Mouse (Mus musculus): ENCODE measurements around the gene Txn1.
A peak's percentile ranks its signal among the peaks of the same experiment; 100 is the strongest.

Txn1 gene

GRCm38 (mm10) chr4:57940631-57941030 is 15.6 kb downstream of the Txn1 start:
- no peak for DNase-seq

- DNase-seq: no peak
Observed at GRCm38 (mm10) chr4:57937292-57937691, 18.9 kb downstream of the Txn1 start.

- DNase-seq: no peak
Observed at GRCm38 (mm10) chr4:57934181-57934580, 22.0 kb downstream of the Txn1 start.

- no peak for DNase-seq
Observed at GRCm38 (mm10) chr4:57930559-57931170, 25.5 kb downstream of the Txn1 start.

- no peak for DNase-seq
Observed at GRCm38 (mm10) chr4:57927464-57928205, 28.6 kb downstream of the Txn1 start.

- no peak for DNase-seq
Observed at GRCm38 (mm10) chr4:57924556-57925071, 31.6 kb downstream of the Txn1 start.

GRCm38 (mm10) chr4:57922171-57922570 is 34.0 kb downstream of the Txn1 start:
- no peak for DNase-seq

GRCm38 (mm10) chr4:57920522-57920921 is 35.7 kb downstream of the Txn1 start:
- no peak for DNase-seq

- DNase-seq: no peak
Observed at GRCm38 (mm10) chr4:57919494-57920423, 36.5 kb downstream of the Txn1 start.

GRCm38 (mm10) chr4:57916711-57917110 is 39.5 kb downstream of the Txn1 start:
- DNase-seq: no peak

GRCm38 (mm10) chr4:57916201-57916661 is 40.0 kb downstream of the Txn1 start, which contains the start of gene D630039A03Rik:
TSS of gene D630039A03Rik (minus strand) at chr4:57916297.
- DNase-seq: no peak

GRCm38 (mm10) chr4:57915216-57915965 is 40.8 kb downstream of the Txn1 start:
- no peak for DNase-seq

- DNase-seq: no peak
Observed at GRCm38 (mm10) chr4:57914193-57915190, 41.7 kb downstream of the Txn1 start.

GRCm38 (mm10) chr4:57913021-57913420 is 43.2 kb downstream of the Txn1 start:
- DNase-seq: no peak

GRCm38 (mm10) chr4:57908860-57909259 is 47.4 kb downstream of the Txn1 start:
- DNase-seq: no peak

- no peak for DNase-seq
Observed at GRCm38 (mm10) chr4:57906708-57907107, 49.5 kb downstream of the Txn1 start.

GRCm38 (mm10) chr4:57904638-57905037 is 51.6 kb downstream of the Txn1 start:
- no peak for DNase-seq

GRCm38 (mm10) chr4:57904211-57904610 is 52.0 kb downstream of the Txn1 start:
- peak; percentile 86 for DNase-seq

GRCm38 (mm10) chr4:57902619-57903018 is 53.6 kb downstream of the Txn1 start:
- no peak for DNase-seq

GRCm38 (mm10) chr4:57901210-57901609 is 55.0 kb downstream of the Txn1 start:
- DNase-seq: peak; percentile 82

GRCm38 (mm10) chr4:57896631-57897030 is 59.6 kb downstream of the Txn1 start:
- DNase-seq: peak; percentile 55
